Mouse (Mus musculus): ENCODE data around the gene Aff2.

- TF ChIP-seq POLR2A (IDR thresholded peaks at IDR 0.05; ENCODE audit: borderline replicate concordance, extremely low read depth, insufficient read depth, insufficient read length, poor library complexity, severe bottlenecking) (no peak), CTCF (IDR thresholded peaks at IDR 0.05; ENCODE audit: borderline replicate concordance, extremely low read depth, insufficient read depth, insufficient read length) (no peak)
Observed at GRCm38 (mm10) chrX:69818188-69818587, 458.1 kb downstream of the Aff2 start.

All from brain, embryonic 14.5 days (tissue).